Mouse (Mus musculus) adrenal gland, postnatal 25 days (tissue): ENCODE results near the gene Id3. TPM values are rescaled to one million over a fixed set of nuclear protein-coding genes. Genes with fewer than 3 reads are reported as not detected.
"Not testable (repeated sequence)": the region's sequence is repeated elsewhere in the genome, so short reads cannot be mapped to it uniquely, and the experiment has no call there.

ENCODE experiments used
- DNase-seq: peaks from one replicate; pipeline ENCODE4 v3.0.0; 2021; ENCODE audit warnings: mixed read lengths
- long read RNA-seq: library from polyadenylated mRNA; stranded (forward); transcript quantifications from one replicate; pipeline ENCODE4 v2.0.0, GENCODE M21; 2021
- total RNA-seq: library from RNA; stranded (reverse); gene quantifications from 2 replicates; pipeline ENCODE4 v1.2.3, GENCODE M21; 2021

Gene Id3
- total RNA-seq, result 59.6 and 78.0 TPM in 2 replicates
- long read RNA-seq, transcript Id3-201 (3 exons, 1,278 nt), result major isoform, 90 of 113 reads
- long read RNA-seq, partial matches to known transcripts, result 1 of 113 reads
- long read RNA-seq, other reads (novel, unspliced or antisense), result 18 of 113 reads

- peak; percentile 95 for DNase-seq
These were observed at the start of gene Id3 for GRCm38 (mm10) chr4:136143193-136143976. Id3 (plus strand) TSS chr4:136143497.

- DNase-seq, result no peak
These were observed 48.6 kb upstream of the Id3 start for GRCm38 (mm10) chr4:136094519-136095219.

- DNase-seq, result no peak
These were observed 47.7 kb upstream of the Id3 start for GRCm38 (mm10) chr4:136095490-136096105.

GRCm38 (mm10) chr4:136096446-136097113 is 46.7 kb upstream of the Id3 start:
- DNase-seq, result no peak

GRCm38 (mm10) chr4:136098446-136098845 is 44.9 kb upstream of the Id3 start:
- no peak for DNase-seq

GRCm38 (mm10) chr4:136100396-136101070 is 42.8 kb upstream of the Id3 start:
- DNase-seq, result no peak

- not testable (repeated sequence) for DNase-seq
These were observed 41.5 kb upstream of the Id3 start for GRCm38 (mm10) chr4:136101753-136102152.

- peak; percentile 26 for DNase-seq
These were observed 38.5 kb upstream of the Id3 start for GRCm38 (mm10) chr4:136104590-136105337.

- DNase-seq, result no peak
These were observed 36.4 kb upstream of the Id3 start for GRCm38 (mm10) chr4:136106880-136107301.

- DNase-seq, result no peak
These were observed 34.1 kb upstream of the Id3 start for GRCm38 (mm10) chr4:136109153-136109552.

- DNase-seq, result peak; percentile 47
These were observed 33.1 kb upstream of the Id3 start for GRCm38 (mm10) chr4:136109941-136110900.

GRCm38 (mm10) chr4:136112344-136112743 is 31.0 kb upstream of the Id3 start:
- DNase-seq, result no peak

GRCm38 (mm10) chr4:136114747-136115146 is 28.6 kb upstream of the Id3 start:
- DNase-seq, result no peak

- peak; percentile 62 for DNase-seq
These were observed 26.3 kb upstream of the Id3 start for GRCm38 (mm10) chr4:136117022-136117421.

GRCm38 (mm10) chr4:136120041-136120440 is 23.3 kb upstream of the Id3 start:
- no peak for DNase-seq

- no peak for DNase-seq
These were observed 22.1 kb upstream of the Id3 start for GRCm38 (mm10) chr4:136121158-136121557.

- DNase-seq, result no peak
These were observed 21.3 kb upstream of the Id3 start for GRCm38 (mm10) chr4:136121844-136122468.

- no peak for DNase-seq
These were observed 20.0 kb upstream of the Id3 start for GRCm38 (mm10) chr4:136123111-136123791.

- no peak for DNase-seq
These were observed 19.5 kb upstream of the Id3 start for GRCm38 (mm10) chr4:136123792-136124161.
